Mouse (Mus musculus) midbrain, postnatal 0 days (tissue): ENCODE results near the gene Dtx2. TPM values are rescaled to one million over a fixed set of nuclear protein-coding genes. Genes with fewer than 3 reads are reported as not detected.
A peak's percentile ranks its signal among the peaks of the same experiment; 100 is the strongest.

Experiments used
- ATAC-seq: fragments of 200-750 bp; cut with Nextera tagmentation; 2 replicates; pipeline ENCODE4 v1.8.0; 2017; ENCODE audit warnings: moderate number of reproducible peaks, mild to moderate bottlenecking, moderate TSS enrichment, moderate library complexity; ENCODE audit not compliant: low FRiP score
- DNase-seq: peaks from one replicate; pipeline ENCODE4 v3.0.0-alpha.2; 2015; ENCODE audit warnings: low spot score
- H3K27ac ChIP-seq: fragments of 300-500 bp; sonication (generic); 2 replicates; pipeline ENCODE4 v1.5.1; 2014; ENCODE audit warnings: low read depth, mild to moderate bottlenecking, low read length, mixed read lengths
- H3K27me3 ChIP-seq: fragments of 300-500 bp; sonication (generic); 2 replicates; pipeline ENCODE4 v1.6.1; 2014; ENCODE audit warnings: low read length, control low read depth, mixed read lengths; ENCODE audit not compliant: insufficient read depth
- H3K36me3 ChIP-seq: fragments of 300-500 bp; sonication (generic); 2 replicates; pipeline ENCODE4 v1.6.1; 2014; ENCODE audit warnings: low read length, control low read depth, mixed read lengths; ENCODE audit not compliant: insufficient read depth
- H3K4me1 ChIP-seq: fragments of 300-500 bp; sonication (generic); 2 replicates; pipeline ENCODE4 v1.6.1; 2014; ENCODE audit warnings: mild to moderate bottlenecking, control low read depth, antibody characterized with exemption, low read length, mixed read lengths; ENCODE audit not compliant: insufficient read depth
- H3K4me2 ChIP-seq: fragments of 300-500 bp; sonication (generic); 2 replicates; pipeline ENCODE4 v1.6.1; 2014; ENCODE audit warnings: low read depth, mild to moderate bottlenecking, low read length, mixed read lengths; ENCODE audit not compliant: poor library complexity, severe bottlenecking
- H3K4me3 ChIP-seq: fragments of 300-500 bp; sonication (generic); 2 replicates; pipeline ENCODE4 v1.5.1; 2014; ENCODE audit warnings: low read depth, mild to moderate bottlenecking, low read length, moderate library complexity
- H3K9ac ChIP-seq: fragments of 300-500 bp; sonication (generic); replicated peaks from 2 replicates; pipeline ENCODE4 v1.6.1; 2014; ENCODE audit warnings: mild to moderate bottlenecking, low read length, moderate library complexity, mixed read lengths; ENCODE audit not compliant: poor library complexity, severe bottlenecking
- H3K9me3 ChIP-seq: fragments of 300-500 bp; sonication (generic); 2 replicates; pipeline ENCODE4 v1.6.1; 2016; ENCODE audit warnings: low read length, control low read depth
- CTCF ChIP-seq: IDR thresholded peaks from 2 replicates; pipeline ENCODE4 v1.5.1; 2016; ENCODE audit warnings: antibody characterized with exemption, mild to moderate bottlenecking
- WGBS: fragments of 180-500 bp; shearing (Covaris S2); extraction: QIAGEN DNeasy Blood & Tissue Kit; methylation state at CpG from one replicate; pipeline ENCODE4 v1.1.7; 2014; 5-methylcytosine and 5-hydroxymethylcytosine counted together
- polyA plus RNA-seq: library from polyadenylated mRNA; unstranded; fragments of >200 nt; fragmentation: Nextera tagmentation; extraction: Ambion mirVana; gene quantifications from 2 replicates; pipeline ENCODE4 v1.2.1, GENCODE M21; 2015
- total RNA-seq: library from RNA; depleted of rRNA; stranded (reverse); fragments of >200 nt; gene quantifications from 2 replicates; pipeline ENCODE4 v1.2.3, GENCODE M21; 2014

The Dtx2 gene
- total and polyA plus RNA-seq, 2 experiments from 2014 or later, result 20.1 to 25.4 TPM

GRCm38 (mm10) chr5:135952830-135953229 is 41.8 kb upstream of the Dtx2 start:
- no peaks in the 10 kb centered on the region for H3K36me3 ChIP-seq
- TF ChIP-seq CTCF, result no peak
- H3K9ac ChIP-seq, result no peak overlapping the region
- no peaks in the 10 kb centered on the region for H3K27me3 ChIP-seq
- peaks cover 2% of the 10 kb centered on the region; the same call in 1 of the 2 replicates for H3K4me1 ChIP-seq
- no peaks in the 10 kb centered on the region for H3K9me3 ChIP-seq
- 90% methylated on average over 2 of the region's 2 CpGs for WGBS
- no peak overlapping the region for H3K4me2 ChIP-seq
- no peak for ATAC-seq
- no peak overlapping the region for H3K27ac ChIP-seq
- H3K4me3 ChIP-seq, result no peak overlapping the region
- DNase-seq, result no peak

- no peaks in the 10 kb centered on the region for H3K36me3 ChIP-seq
- DNase-seq (no peak), ATAC-seq (no peak)
- peak overlapping the region; percentile 69 for H3K27ac ChIP-seq
- WGBS, result 76% methylated on average over 9 of the region's 9 CpGs
- peak overlapping the region; percentile 49 for H3K4me2 ChIP-seq
- no peaks in the 10 kb centered on the region for H3K9me3 ChIP-seq
- TF ChIP-seq CTCF, result no peak
- no peaks in the 10 kb centered on the region for H3K27me3 ChIP-seq
- H3K9ac ChIP-seq, result no peak overlapping the region; the same call in 1 of the 2 replicates
- peak overlapping the region; percentile 22; the same call in 1 of the 2 replicates for H3K4me3 ChIP-seq
- H3K4me1 ChIP-seq, result peaks cover 2% of the 10 kb centered on the region; the same call in 1 of the 2 replicates
Observed at GRCm38 (mm10) chr5:135956300-135957206, 38.0 kb upstream of the Dtx2 start.

- Histone ChIP-seq H3K4me2 (peak overlapping the region; percentile 49), H3K27me3 (no peaks in the 10 kb centered on the region), H3K4me3 (peak overlapping the region; percentile 22), H3K9ac (peak overlapping the region; percentile 42; the same call in 1 of the 2 replicates), H3K4me1 (peaks cover 2% of the 10 kb centered on the region; the same call in 1 of the 2 replicates), H3K9me3 (no peaks in the 10 kb centered on the region), H3K27ac (peak overlapping the region; percentile 69), H3K36me3 (no peaks in the 10 kb centered on the region)
- peak; percentile 97 for DNase-seq
- 6% methylated on average over 28 of the region's 28 CpGs for WGBS
- ATAC-seq, result peak; percentile 85
- no peak; the same call in 1 of the 2 replicates for TF ChIP-seq CTCF
Observed at GRCm38 (mm10) chr5:135957207-135957974, 37.2 kb upstream of the Dtx2 start.

- no peak overlapping the region; the same call in 1 of the 2 replicates for H3K27ac ChIP-seq
- no peak for TF ChIP-seq CTCF
- no peak for DNase-seq
- H3K36me3 ChIP-seq, result no peaks in the 10 kb centered on the region
- no peak overlapping the region for H3K9ac ChIP-seq
- peaks cover 2% of the 10 kb centered on the region; the same call in 1 of the 2 replicates for H3K4me1 ChIP-seq
- no peaks in the 10 kb centered on the region for H3K27me3 ChIP-seq
- no peak for ATAC-seq
- no peaks in the 10 kb centered on the region for H3K9me3 ChIP-seq
- H3K4me2 ChIP-seq, result no peak overlapping the region
- H3K4me3 ChIP-seq, result no peak overlapping the region; the same call in 1 of the 2 replicates
- 88% methylated on average over 4 of the region's 4 CpGs for WGBS
Observed at GRCm38 (mm10) chr5:135958367-135958766, 36.2 kb upstream of the Dtx2 start.

- no peak for TF ChIP-seq CTCF
- Histone ChIP-seq H3K4me2 (no peak overlapping the region), H3K9ac (no peak overlapping the region), H3K27me3 (no peaks in the 10 kb centered on the region), H3K27ac (no peak overlapping the region), H3K4me3 (no peak overlapping the region), H3K9me3 (no peaks in the 10 kb centered on the region), H3K4me1 (peaks cover 2% of the 10 kb centered on the region; the same call in 1 of the 2 replicates), H3K36me3 (no peaks in the 10 kb centered on the region)
- ATAC-seq (no peak), DNase-seq (no peak)
- 94% methylated on average over 7 of the region's 7 CpGs for WGBS
Observed at GRCm38 (mm10) chr5:135959911-135960310, 34.7 kb upstream of the Dtx2 start.
